Mouse (Mus musculus): ENCODE measurements at regions not wholly inside any gene's neighbourhood (a gene's known extent, or its start where the extent isn't known, plus 50 kb on each side); places are given as distances from the start of the nearest gene placed in this dataset.

DNA sequence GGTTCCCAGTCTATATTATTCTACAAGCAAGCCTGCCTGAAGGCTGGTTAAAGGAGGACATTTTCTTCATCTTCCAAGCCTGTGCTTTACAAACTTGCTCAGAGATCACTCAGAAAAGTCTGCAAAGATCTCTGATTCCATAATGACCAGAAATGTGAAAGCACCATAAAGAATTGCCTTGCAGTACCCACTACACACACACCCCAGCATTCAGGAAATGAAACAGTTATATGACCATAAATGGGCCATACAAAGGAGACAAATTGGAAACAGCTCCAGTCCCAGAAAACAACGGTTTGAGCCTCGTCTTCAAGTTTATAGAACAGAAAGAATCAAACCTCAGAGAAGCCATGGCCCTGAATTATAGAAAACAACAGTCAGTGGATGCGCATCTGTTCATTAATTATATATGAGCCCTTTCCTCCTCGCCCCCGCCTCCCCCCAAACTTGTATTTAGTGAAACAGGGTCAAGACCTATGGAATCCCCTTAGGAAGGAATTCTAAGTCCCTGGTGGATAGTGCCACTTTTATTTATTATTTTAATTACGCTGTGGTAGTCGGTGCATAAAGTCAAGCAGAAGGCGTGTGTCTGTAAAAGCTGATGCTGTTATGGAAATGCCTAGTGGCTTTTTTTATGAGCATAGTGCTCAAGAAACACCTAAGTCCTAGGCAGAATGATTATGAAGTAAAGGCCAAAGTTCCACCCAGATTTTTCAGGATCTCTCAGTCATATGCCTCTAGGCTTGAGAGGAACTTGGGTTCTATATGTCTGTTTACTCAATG lies 266.6 kb upstream of the Ldb2 start:
- no peak for DNase-seq (ENCODE audit: low spot score in 2 of 2)
- intact Hi-C loops (cut with DNase I): no loop called here

DNA sequence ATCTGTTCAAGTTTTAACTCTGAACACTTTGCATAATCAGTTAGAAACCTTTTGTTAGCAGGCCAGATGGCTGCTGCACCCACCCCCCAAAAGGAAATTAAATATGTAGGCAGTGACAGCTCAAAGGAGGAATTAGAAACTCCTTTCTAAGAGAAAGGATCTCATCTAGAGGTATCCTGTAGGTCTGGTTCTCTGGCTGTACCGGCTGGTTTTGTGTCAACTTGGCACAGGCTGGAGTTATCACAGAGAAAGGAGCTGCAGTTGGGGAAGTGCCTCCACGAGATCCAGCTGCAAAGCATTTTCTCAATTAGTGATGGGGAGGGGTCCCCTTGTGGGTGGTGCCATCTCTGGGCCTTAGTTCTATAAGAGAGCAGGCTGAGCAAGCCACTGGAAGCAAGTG lies 263.1 kb upstream of the Ldb2 start:
- intact Hi-C loops (cut with DNase I): no loop called here
- DNase-seq (ENCODE audit: low spot score in 2 of 2): peak; percentile 16 to 37

DNA sequence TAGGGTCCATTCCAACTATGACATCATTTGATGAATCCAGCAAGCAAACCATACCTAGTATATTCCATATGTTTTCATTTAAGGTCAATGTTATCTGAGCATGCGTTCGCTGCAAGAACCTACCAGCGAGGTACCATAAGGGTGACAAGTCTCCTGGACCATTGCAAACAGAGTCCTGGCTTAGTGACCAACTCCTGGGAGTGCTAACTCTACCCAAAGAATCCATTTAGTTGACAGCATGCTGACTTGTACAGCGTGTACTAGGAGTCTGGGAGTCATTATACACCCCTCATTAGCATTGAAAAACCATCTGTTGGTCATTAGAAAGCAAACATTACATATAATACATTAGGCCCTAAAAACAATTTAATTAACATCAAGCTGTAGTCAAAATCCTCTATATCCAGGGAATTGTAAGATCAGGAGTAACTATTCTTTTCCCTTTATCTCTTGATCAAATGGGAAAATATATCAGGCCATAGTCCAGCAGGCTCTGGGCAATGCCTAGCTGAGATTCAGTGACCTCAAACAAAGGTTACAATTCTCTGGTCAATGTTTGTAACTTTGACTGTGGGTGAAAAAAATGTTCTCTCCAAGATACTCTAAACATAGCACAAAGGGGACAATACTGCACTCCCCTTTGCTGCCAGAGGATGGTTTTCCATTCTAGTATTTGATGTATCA lies 255.9 kb upstream of the Ldb2 start:
- no peak for DNase-seq (ENCODE audit: low spot score in 2 of 2)
- intact Hi-C loops (cut with DNase I): no loop called here

DNA sequence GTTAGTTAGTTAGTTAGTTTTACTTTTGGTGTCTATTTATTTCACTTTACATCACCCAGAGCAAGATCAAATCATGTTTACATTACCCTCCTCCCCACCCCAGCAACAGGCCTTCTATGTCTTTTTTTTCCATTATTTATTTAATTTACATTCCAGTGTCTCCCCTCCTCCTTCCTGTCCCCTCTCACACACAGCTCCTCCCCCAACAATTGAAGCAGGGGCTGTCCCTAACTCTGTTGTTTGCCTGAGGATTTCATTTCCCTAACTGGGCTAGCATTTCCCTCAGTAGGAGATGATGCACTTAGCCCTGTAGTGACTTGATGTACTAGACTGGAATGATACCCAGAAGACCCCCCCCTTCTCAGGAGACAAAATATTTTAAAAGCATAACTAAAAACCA lies 249.9 kb upstream of the Ldb2 start:
- no peak for DNase-seq (ENCODE audit: low spot score in 2 of 2)
- intact Hi-C loops (cut with DNase I): no loop called here

DNA sequence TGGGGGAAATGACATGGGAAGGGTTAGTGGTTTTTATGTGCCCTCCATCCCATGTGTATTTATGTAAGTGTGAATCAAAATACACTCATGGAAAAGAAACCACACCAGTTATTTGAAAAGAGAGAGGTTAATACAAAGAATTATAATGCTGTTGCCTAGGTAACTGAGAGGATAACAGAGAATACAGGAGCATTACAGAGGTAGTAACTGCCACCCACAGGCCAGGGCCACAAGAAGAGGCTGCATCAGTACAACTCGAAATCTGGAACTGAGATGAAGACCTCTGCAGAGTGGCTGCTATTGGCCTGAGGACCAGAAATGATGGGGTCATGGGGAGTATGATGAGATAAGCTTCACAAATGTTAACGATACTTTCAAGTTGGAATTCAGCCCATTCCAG lies 243.4 kb upstream of the Ldb2 start:
- no peak for DNase-seq (ENCODE audit: low spot score in 2 of 2)
- intact Hi-C loops (cut with DNase I): no loop called here

DNA sequence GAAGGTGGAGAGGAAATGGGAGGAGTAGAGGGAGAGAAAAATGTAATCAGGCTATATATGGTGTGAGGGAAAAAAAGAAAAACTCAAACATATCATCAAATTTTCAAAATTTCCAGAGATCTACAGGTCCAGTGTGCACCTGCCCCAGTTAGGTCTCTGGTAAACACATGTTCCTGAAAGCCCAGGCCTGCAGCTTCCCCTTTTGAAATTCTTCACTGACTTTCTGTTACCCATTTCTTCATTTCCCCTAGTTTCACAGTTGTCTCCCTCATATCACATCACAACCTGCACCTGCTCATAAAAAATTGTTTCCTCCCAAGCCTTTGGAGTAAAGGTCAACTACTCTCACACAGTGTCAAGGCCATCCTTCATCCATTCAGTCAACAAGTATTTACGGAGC lies 236.9 kb upstream of the Ldb2 start:
- intact Hi-C loops (cut with DNase I): no loop called here
- no peak for DNase-seq (ENCODE audit: low spot score in 2 of 2)

DNA sequence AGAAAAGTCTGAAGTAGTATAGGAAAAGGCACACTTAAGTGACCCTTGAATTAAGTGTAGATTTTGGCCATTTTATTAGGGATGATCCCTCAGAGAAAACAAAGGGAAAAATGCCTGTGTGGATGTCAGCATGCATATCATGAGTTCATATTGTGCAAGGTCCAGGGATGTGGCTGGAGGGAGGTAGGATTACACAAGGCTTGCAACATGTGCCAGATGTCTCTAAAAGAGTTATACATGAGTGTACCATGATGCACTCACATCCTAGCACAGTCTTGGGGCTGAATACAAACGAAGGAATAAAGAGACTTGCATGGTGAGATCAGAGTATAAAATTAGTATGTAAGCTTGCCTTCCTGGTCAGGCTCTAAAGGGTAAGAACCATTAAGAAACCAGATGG lies 233.7 kb upstream of the Ldb2 start:
- intact Hi-C loops (cut with DNase I): no loop called here
- DNase-seq (ENCODE audit: low spot score in 2 of 2): no peak

DNA sequence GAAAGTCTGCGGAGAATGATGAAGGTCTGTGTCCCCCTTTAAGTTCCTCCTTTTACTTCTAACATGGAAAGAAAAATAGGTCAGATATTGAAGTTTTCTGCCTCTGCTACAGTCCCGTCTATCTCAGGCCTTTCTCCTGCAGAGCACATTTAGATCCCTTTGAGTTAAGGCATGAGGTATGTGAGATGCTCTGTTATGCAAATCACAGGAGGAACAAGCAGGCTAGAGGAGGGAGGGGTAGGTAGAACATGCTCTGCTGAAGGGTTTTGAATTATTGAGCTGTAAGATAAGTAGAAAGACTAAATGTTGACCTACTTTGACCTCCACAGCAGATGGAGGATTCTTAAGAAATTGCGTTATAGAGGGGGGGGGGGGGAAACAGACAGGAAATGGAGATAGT lies 228.4 kb upstream of the Ldb2 start:
- intact Hi-C loops (cut with DNase I): no loop called here
- no peak for DNase-seq (ENCODE audit: low spot score in 2 of 2)

DNA sequence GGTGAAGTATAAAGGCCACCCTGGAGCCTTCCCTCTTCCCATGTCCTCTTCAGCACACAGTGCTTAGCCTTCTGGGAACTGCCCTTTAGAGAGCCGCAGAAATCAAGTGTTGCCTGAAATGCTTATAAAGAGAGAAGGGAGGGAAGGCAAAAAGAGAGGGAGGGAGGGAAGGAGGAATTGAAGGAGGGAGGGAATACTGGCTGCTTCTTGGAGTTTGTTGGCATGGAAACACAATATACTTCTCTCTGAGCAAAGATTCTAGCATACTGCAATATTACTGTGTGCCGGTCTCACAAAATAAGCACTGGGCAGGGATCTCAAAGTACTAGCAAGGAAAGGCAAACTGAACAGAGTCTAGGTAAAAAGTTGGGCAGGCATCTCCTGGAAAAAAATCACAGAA lies 225.9 kb upstream of the Ldb2 start:
- intact Hi-C loops (cut with DNase I): no loop called here
- DNase-seq (ENCODE audit: low spot score in 2 of 2): no peak

DNA sequence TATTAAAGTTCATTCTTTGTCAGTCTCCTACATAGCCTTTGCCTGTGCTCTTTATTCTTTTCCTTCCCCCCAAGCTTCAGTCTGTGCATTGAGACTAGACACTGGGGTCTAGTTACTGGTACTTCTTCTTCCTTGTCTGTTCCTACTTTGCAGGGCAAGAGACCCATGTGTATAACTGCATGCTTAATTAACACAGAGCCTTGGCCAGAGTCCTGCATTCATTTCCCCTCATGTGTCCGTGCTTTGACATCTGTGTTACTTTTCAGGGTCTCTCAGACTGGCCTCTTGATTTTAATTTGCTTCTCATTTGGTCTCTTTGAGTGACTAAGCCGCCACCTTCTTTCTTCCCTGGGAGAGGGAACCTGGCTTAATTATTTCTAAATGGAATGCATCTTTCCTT lies 208.4 kb upstream of the Ldb2 start:
- DNase-seq (ENCODE audit: low spot score in 2 of 2): no peak
- intact Hi-C loops (cut with DNase I): no loop called here

DNA sequence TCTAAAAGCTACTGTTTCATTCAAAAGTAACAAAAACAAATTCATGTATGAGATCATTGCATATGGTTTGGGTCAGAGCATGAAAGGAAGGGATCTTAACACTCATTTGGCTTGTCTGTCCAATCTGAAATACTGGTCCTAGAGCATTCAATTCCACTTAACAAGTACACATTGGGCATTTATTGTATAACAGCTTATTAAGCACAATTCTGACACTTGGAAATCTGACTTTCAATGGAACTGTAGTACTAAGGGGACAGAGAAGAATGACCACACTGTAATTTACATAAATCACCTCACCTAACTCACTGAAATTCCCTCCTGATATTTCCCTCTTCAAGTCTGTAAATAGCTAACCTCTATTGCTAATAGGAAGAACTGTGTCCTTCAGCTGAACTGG lies 201.5 kb upstream of the Ldb2 start:
- intact Hi-C loops (cut with DNase I): no loop called here
- DNase-seq (ENCODE audit: low spot score in 2 of 2): no peak

DNA sequence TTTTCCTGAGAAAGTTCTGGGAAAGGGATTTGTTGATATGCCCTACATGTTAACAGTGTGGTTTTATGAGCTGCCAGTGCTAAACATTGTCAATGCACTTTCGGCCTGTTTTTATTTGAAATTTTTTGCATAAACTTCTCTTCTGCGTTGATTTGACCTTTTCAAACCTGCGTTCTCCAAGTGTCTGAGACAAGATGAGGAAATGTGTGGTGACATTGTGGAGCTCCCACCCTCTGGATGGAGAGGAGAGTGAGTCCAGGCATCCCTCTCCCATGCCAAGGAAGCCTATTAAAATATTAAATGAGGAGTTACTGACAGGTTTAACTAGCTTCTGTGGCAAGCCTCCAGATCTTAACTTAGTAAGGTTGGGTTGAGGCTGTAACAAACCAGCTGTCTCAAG lies 199.6 kb upstream of the Ldb2 start:
- no peak for DNase-seq (ENCODE audit: low spot score in 2 of 2)
- intact Hi-C loops (cut with DNase I): no loop called here

DNA sequence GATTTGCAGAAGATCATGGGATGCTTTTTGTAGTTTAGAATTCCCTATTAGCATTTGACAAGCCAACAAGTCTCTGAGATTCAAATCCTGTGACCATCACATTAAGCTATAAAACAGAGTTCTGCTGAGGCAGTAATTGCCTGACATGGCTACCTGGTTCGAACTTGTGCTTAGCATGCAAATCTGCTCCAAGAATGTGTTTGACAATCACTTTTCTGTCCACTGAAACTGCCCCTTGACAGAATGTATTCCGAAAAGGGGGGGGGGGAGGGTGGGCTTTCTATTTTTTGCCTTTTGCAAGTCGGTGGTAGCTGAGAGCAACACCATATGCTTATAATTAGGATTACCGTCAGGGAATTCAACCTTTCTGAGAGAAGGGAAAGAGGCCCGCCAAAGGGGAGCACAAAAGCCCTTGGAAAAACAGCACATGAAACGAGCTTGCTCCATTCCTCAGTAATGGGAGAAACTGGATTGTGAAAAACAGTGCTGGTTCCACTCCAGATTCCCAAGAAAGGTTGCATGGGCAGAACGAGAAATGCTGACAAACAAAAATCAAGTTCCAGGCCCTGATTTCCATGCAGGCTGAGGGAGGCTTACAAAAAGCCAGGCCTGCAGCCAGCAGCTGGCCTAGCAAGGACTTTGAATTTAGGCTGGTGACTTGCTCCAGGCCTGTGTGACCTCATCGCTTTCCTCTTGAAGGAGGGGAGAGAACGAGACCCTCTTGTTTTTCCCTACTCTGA lies 176.1 kb upstream of the Ldb2 start:
- peak; percentile 4 to 7 for DNase-seq (ENCODE audit: low spot score in 2 of 2)
- intact Hi-C loops (cut with DNase I): no loop called here

DNA sequence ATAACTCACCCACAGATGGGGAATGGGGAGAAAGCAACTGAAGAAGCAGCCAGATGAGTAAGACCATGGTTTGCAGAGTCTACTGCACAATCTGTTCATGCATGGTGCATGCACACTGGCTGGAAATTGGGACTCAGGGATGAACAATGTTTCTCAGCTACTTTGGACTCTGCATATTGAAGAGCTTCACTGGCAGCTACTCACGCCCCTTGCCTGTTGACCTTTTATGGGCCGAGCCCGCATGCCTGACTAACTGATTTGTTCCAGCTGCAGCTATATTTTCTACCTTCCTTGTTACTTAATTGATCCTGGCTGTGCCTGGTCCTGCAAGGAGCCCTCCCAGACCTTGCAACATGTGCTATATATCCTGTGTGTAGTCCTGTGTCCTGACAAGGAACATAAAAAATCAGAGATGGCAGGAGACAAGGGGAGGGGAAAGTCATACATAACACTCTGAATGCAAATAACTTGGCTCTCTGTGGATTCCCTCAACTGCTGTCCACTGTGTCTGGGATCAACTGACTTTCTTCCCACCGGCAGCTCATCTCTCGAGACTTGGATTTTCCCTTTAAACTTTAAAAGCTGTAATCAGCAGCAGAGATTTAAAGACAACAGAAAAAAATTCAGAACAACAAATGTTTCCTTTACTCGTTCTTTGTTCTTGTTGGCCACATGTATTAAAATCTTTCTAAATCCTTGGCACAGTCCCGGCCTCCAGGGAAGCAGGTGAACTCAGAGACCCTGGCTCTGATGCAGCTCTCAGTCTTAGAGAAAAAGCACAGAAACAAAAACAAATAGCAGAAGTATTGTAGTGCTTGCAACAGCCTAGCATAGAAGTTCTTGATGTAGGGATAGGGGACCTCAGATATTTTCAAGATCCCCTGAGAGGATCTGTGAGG lies 143.8 kb upstream of the Ldb2 start:
- intact Hi-C loops (cut with DNase I): no loop called here
- DNase-seq (ENCODE audit: low spot score in 2 of 2): no peak

DNA sequence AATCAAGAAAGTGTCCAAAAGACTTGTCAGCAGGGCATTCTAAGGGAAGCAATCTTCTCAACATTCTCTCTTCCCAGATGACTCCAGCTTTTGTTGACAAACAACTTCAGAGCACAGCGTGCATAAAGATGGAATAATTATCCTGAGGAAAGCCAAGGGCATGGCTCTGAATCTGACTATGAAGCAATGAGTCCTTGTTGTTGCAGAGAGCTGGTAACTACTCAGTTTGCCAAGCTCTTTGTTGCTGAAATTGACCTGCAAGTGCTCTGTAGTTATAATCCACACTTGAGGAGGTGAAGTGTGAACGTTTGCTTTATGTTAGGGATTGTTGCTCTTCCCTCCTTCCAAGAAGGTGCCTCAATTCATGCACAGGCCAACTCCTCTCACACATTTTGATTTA lies 143.1 kb upstream of the Ldb2 start:
- DNase-seq (ENCODE audit: low spot score in 2 of 2): no peak
- intact Hi-C loops (cut with DNase I): no loop called here

DNA sequence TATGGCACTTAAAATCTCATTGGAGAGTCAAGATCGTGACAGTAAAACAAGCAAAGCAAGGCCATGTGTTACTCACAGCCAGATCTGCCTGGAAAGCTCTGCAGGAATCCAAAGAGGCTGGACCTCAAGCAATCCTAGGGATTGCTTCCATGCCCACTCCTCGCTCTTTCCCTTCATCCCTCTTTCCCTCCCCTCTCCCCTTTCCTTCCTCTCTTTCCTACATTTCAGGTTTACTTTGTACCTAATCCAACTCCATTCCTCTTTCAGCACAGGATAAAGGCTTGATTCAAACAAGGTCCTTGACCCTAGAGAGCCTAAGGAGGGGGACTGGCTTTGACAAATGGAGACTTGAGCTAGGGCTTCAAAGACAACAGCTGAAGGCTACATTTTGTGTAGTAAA lies 126.0 kb upstream of the Ldb2 start:
- intact Hi-C loops (cut with DNase I): no loop called here

DNA sequence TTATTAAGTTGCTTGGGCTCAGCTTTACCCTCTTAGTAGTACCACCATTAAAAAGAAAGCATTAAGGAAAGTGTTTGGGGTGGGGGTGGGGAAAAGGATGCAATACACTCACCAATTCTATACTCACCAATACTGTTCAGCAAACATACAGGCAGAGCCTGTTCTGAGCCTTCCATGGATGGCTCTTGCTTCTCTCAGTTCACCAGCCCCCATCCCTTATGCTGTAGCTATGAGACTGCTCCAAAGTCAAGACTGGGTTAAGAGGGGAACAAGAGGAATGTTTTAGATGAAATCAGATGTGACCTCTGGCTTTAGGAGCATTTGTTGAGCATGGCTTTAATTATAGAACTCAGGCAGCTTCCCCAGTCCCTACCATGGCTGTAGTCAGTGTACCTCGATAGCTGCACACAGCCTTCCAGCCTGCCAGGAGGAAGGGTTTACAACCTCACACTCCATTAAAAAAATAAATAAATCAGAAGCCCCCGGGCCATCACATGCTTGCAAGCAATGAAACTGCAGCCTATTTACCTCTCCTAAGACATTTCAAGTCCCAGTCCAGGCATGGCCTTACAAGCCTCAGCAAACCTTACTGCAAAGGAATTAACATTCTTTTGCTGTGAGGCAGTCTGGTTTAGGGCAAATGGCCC lies 122.8 kb upstream of the Ldb2 start:
- DNase-seq (ENCODE audit: low spot score in 2 of 2): no peak
- intact Hi-C loops (cut with DNase I): no loop called here

More for the DNA sequence above, 126.0 kb upstream of the Ldb2 start:
- no peak for DNase-seq (ENCODE audit: low spot score in 2 of 2)

DNA sequence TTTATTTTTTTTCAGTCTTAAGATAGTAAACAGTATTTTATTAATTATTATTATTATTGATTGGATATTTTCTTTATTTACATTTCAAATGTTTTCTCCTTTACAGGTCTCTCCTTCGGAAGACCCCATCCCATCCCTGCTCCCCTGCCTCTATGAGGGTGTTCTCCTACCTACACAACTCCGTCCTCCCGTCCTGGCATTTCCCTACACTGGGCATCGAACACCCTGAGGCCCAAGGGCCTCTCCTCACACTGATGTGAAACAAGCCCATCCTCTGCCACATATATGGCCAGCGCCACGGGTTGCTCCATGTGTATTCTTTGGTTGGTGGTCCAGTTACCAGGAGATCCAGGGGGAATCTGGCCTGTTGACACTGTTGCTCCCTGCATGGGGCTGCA lies 118.3 kb upstream of the Ldb2 start:
- DNase-seq (ENCODE audit: low spot score in 2 of 2): no peak
- intact Hi-C loops (cut with DNase I): no loop called here

DNA sequence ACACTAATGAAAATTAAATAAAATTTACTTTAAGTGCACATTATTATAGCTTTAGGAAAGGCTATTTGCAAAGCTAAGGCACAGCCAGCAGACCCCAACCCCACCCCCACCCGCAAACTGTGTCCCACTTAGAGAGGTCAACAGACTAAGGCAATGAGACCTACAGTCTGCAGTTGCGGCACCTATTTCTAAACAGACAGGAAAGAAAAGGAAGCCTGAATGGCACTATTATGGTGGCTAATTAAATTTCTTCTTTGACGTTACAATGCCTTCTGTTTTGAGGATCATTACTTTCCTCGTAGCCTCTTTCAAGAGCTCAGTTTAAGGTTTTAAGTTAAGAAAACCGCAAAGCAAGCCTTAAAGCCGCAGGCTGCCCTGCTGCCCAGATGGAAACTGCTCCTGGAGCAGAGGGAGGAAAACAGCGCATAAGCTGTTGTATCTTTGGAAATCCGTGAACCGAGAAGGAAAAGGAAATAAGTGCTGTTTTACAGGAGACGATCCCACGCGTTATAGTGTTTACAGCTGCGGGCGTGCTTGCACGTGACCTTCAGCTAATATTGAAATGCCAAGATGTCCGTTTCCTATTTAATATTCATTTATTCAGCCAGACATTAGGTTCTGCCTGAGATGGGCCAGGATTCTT lies 117.8 kb upstream of the Ldb2 start:
- intact Hi-C loops (cut with DNase I): no loop called here
- no peak for DNase-seq (ENCODE audit: low spot score in 2 of 2)

Data from left cerebral cortex, postnatal 36 days (tissue).